Mouse (Mus musculus): Measurements from ENCODE around the gene Cxcl2.

- TF ChIP-seq CTCF (IDR thresholded peaks at IDR 0.05; ENCODE audit: extremely low read depth, insufficient read depth, low read length) (no peak), POLR2A (IDR thresholded peaks at IDR 0.05; ENCODE audit: extremely low read depth, insufficient read depth, low read length) (no peak)
These were observed 21.5 kb upstream of the Cxcl2 start for GRCm38 (mm10) chr5:90882146-90882545.
